Mouse (Mus musculus) olfactory bulb, adult 2 months (tissue): ENCODE measurements around the gene Creb5.

Experiments
- CTCF ChIP-seq: fragments of 200-500 bp; IDR thresholded peaks from 2 replicates; pipeline ENCODE4 v1.5.1; 2012; ENCODE audit warnings: low read depth, mild to moderate bottlenecking, low read length, moderate library complexity; ENCODE audit not compliant: insufficient read depth
- POLR2A ChIP-seq: fragments of 200-500 bp; IDR thresholded peaks from 2 replicates; pipeline ENCODE4 v1.6.1; 2012; ENCODE audit warnings: mild to moderate bottlenecking, low read depth, low read length, moderate library complexity; ENCODE audit not compliant: insufficient read depth

DNA sequence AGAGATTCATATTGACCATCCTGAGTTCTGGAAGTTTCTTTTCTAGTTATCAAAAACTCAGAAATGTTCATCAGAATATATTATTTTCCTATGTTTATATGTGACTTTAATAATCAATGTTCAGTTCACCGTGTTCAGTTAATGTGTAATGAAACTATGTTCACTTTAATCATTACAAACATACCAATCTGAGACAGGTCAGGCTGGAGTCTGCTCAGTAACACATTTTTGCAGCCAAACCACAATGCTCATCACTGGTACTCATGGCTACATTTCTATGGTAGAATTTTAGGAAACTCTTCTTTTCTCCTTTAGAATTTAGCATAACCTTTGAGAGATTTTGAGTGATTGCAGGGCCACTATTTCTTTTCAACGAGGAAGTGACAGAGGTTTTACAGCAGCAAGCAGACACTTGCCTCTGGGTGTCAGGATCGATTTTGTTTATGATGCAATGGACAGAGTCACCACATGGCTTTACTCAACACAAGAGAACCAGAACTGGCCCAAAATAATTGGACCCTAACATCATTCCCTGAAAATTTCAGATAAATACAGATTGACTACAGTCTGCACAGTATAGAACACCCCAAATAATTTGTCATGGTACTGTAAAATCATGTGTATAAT lies 87.4 kb downstream of the Creb5 start:
- TF ChIP-seq POLR2A: no peak
- TF ChIP-seq CTCF: no peak
